Mouse (Mus musculus) limb, embryonic 10.5 days (tissue): ENCODE data around the gene Kcnq1. TPM values are rescaled to one million over a fixed set of nuclear protein-coding genes. Genes with fewer than 3 reads are reported as not detected.

Experiments used
- DNase-seq: peaks from one replicate; pipeline ENCODE4 v3.0.0-alpha.2; 2017; ENCODE audit warnings: low spot score
- H3K27ac ChIP-seq: fragments of 300-500 bp; sonication (generic); 2 replicates; pipeline ENCODE4 v1.5.1; 2016; ENCODE audit warnings: mild to moderate bottlenecking
- H3K27me3 ChIP-seq: fragments of 300-500 bp; sonication (generic); 2 replicates; pipeline ENCODE4 v1.6.1; 2016; ENCODE audit warnings: low read depth, mild to moderate bottlenecking; ENCODE audit not compliant: poor library complexity, severe bottlenecking
- H3K36me3 ChIP-seq: fragments of 300-500 bp; sonication (generic); 2 replicates; pipeline ENCODE4 v1.6.1; 2016; ENCODE audit warnings: mild to moderate bottlenecking, moderate library complexity
- H3K4me1 ChIP-seq: fragments of 300-500 bp; sonication (generic); 2 replicates; pipeline ENCODE4 v1.6.1; 2016
- H3K4me3 ChIP-seq: fragments of 300-500 bp; sonication (generic); 2 replicates; pipeline ENCODE4 v1.5.1; 2016; ENCODE audit warnings: mild to moderate bottlenecking, moderate library complexity
- H3K9me3 ChIP-seq: fragments of 300-500 bp; sonication (generic); replicated peaks from 2 replicates; pipeline ENCODE4 v1.6.1; 2016; ENCODE audit warnings: mild to moderate bottlenecking
- WGBS: fragments of 180-500 bp; shearing (Covaris S2); methylation state at CpG from one replicate; pipeline ENCODE4 v1.1.7; 2016; 5-methylcytosine and 5-hydroxymethylcytosine counted together
- polyA plus RNA-seq: library from polyadenylated mRNA; unstranded; fragments of >200 nt; fragmentation: Nextera tagmentation; extraction: Ambion mirVana; gene quantifications from 2 replicates; pipeline ENCODE4 v1.2.1, GENCODE M21; 2016

Gene Kcnq1
- polyA plus RNA-seq, 1 experiment from 2014 or later, result 0.94 TPM

DNA sequence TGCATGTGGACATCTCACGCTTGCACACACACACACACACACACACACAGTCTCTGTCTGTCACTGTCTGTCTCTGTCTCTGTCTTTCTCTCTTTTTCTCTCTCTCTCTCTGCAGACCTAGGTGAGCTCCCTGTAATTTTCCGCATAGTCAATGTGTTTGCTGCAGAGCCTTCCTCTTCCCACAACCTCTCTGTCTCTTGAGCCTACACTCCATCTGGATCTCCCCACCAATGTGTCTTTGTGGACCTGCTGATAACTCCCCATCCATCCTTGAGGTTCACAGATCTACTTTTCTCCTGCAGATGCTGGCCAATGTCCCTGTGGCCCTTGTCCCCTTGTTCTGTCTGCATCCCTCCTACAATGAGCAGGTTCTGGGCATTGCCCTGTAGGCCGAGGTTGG lies 194.5 kb downstream of the Kcnq1 start:
- 92% methylated on average over 3 of the region's 3 CpGs for WGBS
- H3K27me3 ChIP-seq, result no peaks in the 10 kb centered on the region
- H3K36me3 ChIP-seq, result no peaks in the 10 kb centered on the region
- H3K4me1 ChIP-seq, result peaks cover 38% of the 10 kb centered on the region
- DNase-seq, result no peak
- peaks cover 8% of the 10 kb centered on the region; the same call in 1 of the 2 replicates for H3K9me3 ChIP-seq
- peak overlapping the region; percentile 85 for H3K27ac ChIP-seq
- H3K4me3 ChIP-seq, result no peak overlapping the region

DNA sequence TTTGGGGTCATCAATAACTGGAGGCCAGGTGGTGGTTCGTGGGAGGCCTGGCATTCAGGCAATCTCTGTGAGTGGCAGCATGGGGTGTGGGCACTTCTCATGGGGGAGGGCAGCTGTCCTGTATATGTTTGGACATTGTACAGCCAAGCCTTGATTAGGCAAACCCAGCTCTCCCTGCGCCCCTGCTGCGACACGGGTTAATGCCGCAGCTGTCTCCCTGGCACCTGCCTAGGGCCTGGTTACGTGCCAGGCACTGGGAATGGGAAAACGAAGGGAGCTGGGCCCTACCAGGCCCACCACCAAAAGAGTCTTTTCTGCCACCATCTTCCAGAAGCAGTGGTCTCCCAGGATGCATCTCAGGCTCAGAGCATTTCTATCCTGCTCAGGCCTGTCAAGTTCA lies 196.0 kb downstream of the Kcnq1 start:
- Histone ChIP-seq H3K27me3 (no peaks in the 10 kb centered on the region), H3K9me3 (no peaks in the 10 kb centered on the region), H3K4me3 (no peak overlapping the region), H3K4me1 (peaks cover 42% of the 10 kb centered on the region), H3K27ac (peak overlapping the region; percentile 30; the same call in 1 of the 2 replicates), H3K36me3 (no peaks in the 10 kb centered on the region)
- WGBS, result 93% methylated on average over 7 of the region's 7 CpGs
- DNase-seq, result no peak

DNA sequence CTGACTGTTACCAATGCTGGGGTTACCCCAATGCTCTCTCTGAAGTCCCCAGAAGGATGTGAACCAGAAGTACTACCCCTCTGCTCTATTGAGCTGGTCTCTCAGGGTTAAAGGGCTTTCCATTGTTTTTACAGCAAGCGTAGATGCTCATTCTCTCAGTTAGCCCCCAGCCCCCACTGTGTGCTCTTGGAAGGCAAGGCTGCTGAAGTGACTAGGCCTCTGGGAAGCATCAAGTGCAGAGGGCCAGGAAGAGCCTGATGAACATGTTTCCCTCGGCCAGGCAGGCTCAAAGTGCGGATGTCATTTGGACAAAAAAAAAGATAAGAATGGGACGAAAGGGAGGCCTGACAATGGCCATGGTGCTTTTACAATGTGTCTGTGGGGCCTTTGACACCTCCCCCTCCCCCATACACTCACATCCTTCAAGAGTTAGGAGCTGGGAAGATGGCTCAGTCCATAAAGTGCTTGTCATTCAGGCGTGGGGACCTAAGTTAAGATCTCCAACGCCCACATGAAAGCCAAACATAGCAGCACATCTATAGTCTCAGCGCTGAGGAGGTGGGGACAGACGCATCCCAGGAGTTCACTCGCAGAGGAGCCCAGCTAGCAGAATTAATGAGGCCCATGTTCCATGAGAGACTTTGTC lies 196.6 kb downstream of the Kcnq1 start:
- WGBS, result 55% methylated on average over 9 of the region's 9 CpGs
- Histone ChIP-seq H3K4me1 (peaks cover 42% of the 10 kb centered on the region), H3K36me3 (no peaks in the 10 kb centered on the region), H3K27me3 (no peaks in the 10 kb centered on the region), H3K4me3 (no peak overlapping the region), H3K9me3 (no peaks in the 10 kb centered on the region), H3K27ac (peak overlapping the region; percentile 30; the same call in 1 of the 2 replicates)
- DNase-seq, result no peak

DNA sequence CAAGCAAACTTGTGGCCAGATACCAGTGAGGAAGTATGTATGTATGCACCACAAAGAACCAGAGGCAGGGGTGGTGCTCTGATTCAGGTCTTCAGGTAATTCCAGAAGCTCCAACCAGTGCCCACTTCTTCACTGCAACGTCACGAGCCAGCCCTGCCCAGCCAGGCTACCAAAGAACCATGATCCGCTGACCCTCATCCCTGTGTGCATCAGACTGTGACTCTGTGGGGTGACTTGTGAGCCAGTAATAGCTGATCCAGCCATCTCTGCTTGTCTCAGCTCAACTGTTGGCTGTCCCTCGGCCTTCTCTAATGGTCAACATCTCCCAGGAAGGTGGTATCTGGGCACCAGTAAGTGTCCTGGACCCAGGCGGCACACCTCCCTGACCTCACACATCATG lies 197.4 kb downstream of the Kcnq1 start:
- no peaks in the 10 kb centered on the region for H3K9me3 ChIP-seq
- H3K36me3 ChIP-seq, result no peaks in the 10 kb centered on the region
- H3K4me3 ChIP-seq, result no peak overlapping the region
- 95% methylated on average over 5 of the region's 5 CpGs for whole genome bisulfite sequencing
- no peak overlapping the region for H3K27ac ChIP-seq
- no peak for DNase-seq
- H3K27me3 ChIP-seq, result no peaks in the 10 kb centered on the region
- H3K4me1 ChIP-seq, result peaks cover 42% of the 10 kb centered on the region

DNA sequence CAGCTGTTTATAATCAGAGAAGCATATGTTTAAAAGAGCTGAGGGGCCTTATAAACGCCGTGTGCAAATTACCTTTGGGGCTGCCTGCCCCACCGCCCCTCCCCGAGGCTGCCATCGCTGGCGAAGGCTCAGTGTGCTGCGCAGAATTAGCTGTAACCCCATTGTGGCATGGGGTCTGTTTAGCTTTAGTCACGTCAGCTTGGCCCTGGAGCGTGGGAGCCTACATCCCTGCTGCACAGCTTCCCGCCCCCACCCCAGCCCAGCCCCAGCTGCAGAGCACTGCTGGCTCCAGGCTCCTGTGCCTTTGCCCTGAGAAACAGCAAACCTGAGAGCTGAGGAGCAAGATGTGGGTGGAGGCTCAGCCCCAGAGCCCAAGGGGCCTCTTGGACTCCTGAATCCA lies 199.6 kb downstream of the Kcnq1 start:
- peaks cover 46% of the 10 kb centered on the region for H3K4me1 ChIP-seq
- H3K27me3 ChIP-seq, result no peaks in the 10 kb centered on the region
- WGBS, result 25% methylated on average over 10 of the region's 10 CpGs
- peak overlapping the region; percentile 69 for H3K27ac ChIP-seq
- H3K36me3 ChIP-seq, result no peaks in the 10 kb centered on the region
- peak overlapping the region; percentile 11; the same call in 1 of the 2 replicates for H3K4me3 ChIP-seq
- DNase-seq, result peak; percentile 76
- no peaks in the 10 kb centered on the region for H3K9me3 ChIP-seq

DNA sequence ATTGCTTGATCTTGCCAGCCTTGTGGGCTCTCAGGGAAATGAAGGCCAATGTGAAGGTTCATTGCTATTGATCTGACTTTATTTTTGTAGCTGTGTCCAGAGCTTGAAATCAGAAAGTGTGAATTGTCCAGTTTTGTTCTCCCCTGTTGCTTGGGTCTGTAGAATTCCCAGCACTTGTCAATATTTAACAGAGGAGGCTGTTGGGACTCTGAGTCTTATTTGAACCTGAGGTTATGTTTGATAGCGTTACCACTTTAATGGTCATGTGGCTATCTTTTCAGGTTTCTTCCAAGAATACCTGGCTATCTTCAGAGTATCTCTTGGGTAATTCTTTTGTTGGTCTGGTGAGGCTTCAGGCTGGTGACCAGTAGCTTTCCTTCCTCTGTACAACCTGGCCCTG lies 201.8 kb downstream of the Kcnq1 start:
- Histone ChIP-seq H3K4me3 (no peak overlapping the region), H3K27me3 (no peaks in the 10 kb centered on the region), H3K36me3 (no peaks in the 10 kb centered on the region), H3K27ac (no peak overlapping the region), H3K4me1 (peaks cover 47% of the 10 kb centered on the region), H3K9me3 (no peaks in the 10 kb centered on the region)
- 100% methylated on average over 1 of the region's 1 CpGs for WGBS
- no peak for DNase-seq

DNA sequence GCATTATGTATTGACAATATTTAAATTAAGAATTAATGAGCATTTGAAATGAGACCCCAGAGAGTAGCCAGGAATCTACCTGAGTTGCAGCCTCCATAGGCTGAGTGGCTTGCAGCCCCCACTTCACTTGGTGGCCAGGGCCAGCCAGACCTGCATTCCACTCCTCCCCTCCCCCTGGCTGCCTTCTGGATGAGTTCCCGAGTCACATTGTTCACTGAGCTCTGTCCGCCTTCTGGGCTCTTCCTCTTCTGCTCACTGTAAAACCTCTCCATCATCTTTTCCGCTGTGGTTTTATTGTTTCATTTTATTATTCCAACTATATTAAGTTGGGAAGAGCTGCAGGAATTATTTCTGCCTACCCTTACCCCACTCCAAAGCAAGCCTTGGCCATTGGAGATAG lies 204.1 kb downstream of the Kcnq1 start:
- no peak for DNase-seq
- Histone ChIP-seq H3K27ac (peak overlapping the region; percentile 74; the same call in 1 of the 2 replicates), H3K36me3 (no peaks in the 10 kb centered on the region), H3K9me3 (no peaks in the 10 kb centered on the region), H3K27me3 (no peaks in the 10 kb centered on the region), H3K4me1 (peaks cover 52% of the 10 kb centered on the region), H3K4me3 (no peak overlapping the region)
- 61% methylated on average over 3 of the region's 3 CpGs for WGBS

DNA sequence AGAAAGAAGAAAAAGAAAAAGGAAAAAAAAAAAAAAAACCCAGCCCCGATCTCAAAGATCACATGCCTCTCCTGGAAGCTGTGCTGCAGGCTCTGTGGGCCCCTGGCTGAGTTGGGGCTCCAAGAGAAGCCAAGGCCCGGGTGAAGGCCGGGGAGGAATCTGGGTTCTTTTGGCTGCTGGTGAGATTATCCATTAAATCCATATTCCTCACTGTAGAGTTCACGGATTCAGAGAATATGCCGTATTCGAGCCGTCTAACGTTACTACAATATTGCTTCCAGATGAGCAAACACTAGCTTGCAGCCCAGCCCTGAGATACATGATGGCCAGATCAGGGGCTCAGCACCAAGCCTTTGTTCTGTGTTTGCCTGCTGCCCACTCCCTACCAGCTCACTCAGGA lies 204.7 kb downstream of the Kcnq1 start:
- WGBS, result 56% methylated on average over 8 of the region's 8 CpGs
- H3K9me3 ChIP-seq, result no peaks in the 10 kb centered on the region
- DNase-seq, result no peak
- H3K27me3 ChIP-seq, result no peaks in the 10 kb centered on the region
- H3K4me1 ChIP-seq, result peaks cover 52% of the 10 kb centered on the region
- H3K36me3 ChIP-seq, result no peaks in the 10 kb centered on the region
- no peak overlapping the region for H3K4me3 ChIP-seq
- peak overlapping the region; percentile 74 for H3K27ac ChIP-seq

DNA sequence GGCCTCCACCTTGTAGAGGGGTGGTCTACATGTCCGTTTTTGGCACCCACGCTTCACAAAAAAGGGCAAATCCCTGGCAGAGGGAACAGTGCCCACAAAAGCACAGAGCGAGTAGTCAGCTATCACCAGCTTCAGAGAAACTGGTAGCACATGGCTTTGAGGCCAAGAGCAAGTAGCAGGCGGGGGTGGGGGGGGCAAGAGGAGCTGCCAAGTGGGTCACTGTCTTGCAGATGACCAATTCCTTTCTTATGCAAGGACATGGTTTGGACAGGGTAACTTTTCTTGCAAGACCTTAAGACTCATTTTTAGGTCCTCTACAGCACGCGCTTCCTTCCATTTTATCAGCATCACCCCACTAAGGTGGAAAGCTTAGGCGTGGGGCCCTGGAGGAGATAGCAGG lies 205.3 kb downstream of the Kcnq1 start:
- H3K27ac ChIP-seq, result peak overlapping the region; percentile 74
- WGBS, result 93% methylated on average over 7 of the region's 7 CpGs
- DNase-seq, result no peak
- no peaks in the 10 kb centered on the region for H3K36me3 ChIP-seq
- no peaks in the 10 kb centered on the region for H3K9me3 ChIP-seq
- H3K27me3 ChIP-seq, result no peaks in the 10 kb centered on the region
- peaks cover 49% of the 10 kb centered on the region for H3K4me1 ChIP-seq
- no peak overlapping the region for H3K4me3 ChIP-seq

DNA sequence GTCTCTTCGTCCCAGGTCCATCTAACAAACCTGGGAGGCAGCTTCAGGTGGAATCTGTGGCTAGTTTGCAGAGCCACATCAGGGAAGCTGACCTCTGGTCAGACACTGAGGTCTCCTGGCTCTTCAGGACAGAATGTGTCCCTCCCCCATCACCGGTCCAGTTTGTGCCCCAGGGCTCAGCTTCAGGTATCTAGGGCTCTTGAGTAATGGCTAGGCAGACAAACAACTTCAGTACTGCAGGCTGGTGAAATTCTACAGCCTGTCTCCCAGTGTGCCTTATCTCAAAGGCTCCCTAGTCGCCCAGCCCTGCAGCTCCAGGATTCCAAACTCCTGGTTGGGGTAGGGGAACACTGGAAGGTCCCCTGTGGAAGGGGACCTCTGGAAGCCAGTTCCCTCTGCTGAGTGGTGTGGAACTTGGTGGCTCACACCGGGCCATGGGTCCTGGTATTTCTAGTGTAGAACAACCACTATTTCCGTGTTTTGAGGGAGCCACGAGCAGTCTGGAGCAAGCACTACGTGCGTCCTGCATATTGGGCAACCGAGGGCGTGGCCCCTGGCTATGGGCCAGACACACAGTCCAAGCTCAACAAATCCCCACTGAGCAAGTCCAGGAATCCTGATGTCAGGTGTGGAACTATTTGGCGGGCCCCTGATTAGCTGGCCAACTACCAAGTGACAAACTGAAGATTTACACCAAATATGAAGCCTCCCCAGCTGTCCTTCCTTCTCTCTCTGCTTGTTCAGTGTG lies 207.6 kb downstream of the Kcnq1 start:
- DNase-seq, result no peak
- Histone ChIP-seq H3K9me3 (no peaks in the 10 kb centered on the region), H3K4me1 (peaks cover 56% of the 10 kb centered on the region), H3K36me3 (no peaks in the 10 kb centered on the region), H3K27ac (0 out of 2 replicates have a peak overlapping the region, but pooled peaks have one; percentile 46), H3K4me3 (no peak overlapping the region), H3K27me3 (no peaks in the 10 kb centered on the region)
- WGBS, result 89% methylated on average over 11 of the region's 11 CpGs

DNA sequence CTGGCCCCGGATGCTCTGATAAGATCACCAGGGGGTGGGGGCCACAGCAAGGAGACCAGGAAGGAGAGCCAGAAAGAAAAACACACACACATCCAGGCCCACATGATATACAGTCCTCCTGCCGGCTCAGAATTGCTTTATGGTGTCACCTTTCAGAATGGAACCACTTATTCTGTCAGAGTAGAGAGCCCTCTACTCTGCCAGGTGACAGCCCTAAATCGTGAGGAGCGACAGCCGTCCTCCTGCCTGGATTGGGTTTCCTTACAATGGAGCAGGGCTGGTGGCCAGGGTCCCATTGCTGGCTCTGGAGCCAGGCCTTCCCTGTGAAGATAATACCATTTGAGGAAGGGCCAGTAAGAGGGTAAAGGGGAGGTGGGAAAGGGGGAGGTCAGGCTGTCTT lies 212.3 kb downstream of the Kcnq1 start:
- no peak overlapping the region for H3K4me3 ChIP-seq
- 0 out of 2 replicates have a peak overlapping the region, but pooled peaks have one; percentile 15 for H3K27ac ChIP-seq
- no peak for DNase-seq
- no peaks in the 10 kb centered on the region for H3K9me3 ChIP-seq
- peaks cover 32% of the 10 kb centered on the region for H3K4me1 ChIP-seq
- WGBS, result 17% methylated on average over 5 of the region's 5 CpGs
- no peaks in the 10 kb centered on the region for H3K36me3 ChIP-seq
- no peaks in the 10 kb centered on the region for H3K27me3 ChIP-seq

DNA sequence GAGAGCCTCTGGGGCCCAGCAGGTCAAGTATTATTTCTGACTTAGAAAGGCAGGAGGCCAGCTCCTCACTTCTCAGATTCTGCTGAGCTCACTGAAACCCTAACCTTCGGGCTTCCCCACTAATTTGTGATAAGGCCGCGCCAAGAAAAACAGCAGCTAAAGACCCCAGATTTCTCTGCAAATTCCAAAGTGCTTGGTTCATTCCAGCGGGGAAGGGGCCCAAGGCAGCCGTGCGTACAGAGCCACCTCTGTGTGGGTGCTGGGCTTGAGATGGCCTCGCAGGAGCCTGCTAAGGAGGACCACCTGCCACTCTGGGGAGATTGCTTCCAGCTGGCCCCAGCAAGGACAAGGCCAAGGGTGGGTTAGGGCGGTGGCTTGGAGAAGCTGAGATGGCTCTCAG lies 214.2 kb downstream of the Kcnq1 start:
- no peaks in the 10 kb centered on the region for H3K36me3 ChIP-seq
- no peaks in the 10 kb centered on the region for H3K9me3 ChIP-seq
- WGBS, result 80% methylated on average over 8 of the region's 8 CpGs
- H3K27me3 ChIP-seq, result no peaks in the 10 kb centered on the region
- H3K4me1 ChIP-seq, result peaks cover 29% of the 10 kb centered on the region
- DNase-seq, result no peak
- no peak overlapping the region for H3K4me3 ChIP-seq
- H3K27ac ChIP-seq, result peak overlapping the region; percentile 51

DNA sequence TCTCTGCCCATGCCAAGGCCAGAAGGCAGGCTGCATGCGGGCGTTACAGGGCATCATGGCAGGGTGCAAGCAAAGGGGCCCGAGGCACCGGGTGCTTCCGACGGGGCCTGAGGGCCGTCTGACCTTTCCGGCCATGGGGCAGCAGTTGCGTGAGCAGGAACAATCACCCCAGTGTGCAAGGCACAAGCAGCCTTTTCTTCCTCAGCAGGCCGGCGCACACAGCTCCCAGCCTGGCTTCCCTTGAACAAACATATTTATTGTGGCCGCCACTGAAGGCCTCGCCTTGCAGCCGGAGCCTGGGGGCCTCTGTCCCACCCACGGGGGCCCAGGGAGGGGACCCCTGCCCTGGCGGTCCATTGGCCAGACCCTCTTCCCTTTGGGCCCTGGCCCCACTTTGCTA lies 218.9 kb downstream of the Kcnq1 start:
- H3K4me3 ChIP-seq, result no peak overlapping the region
- no peaks in the 10 kb centered on the region for H3K36me3 ChIP-seq
- WGBS, result 77% methylated on average over 16 of the region's 16 CpGs
- DNase-seq, result no peak
- H3K27me3 ChIP-seq, result 0 out of 2 replicates have a peak, but pooled peaks cover 3% of the 10 kb centered on the region
- H3K9me3 ChIP-seq, result no peaks in the 10 kb centered on the region
- peaks cover 51% of the 10 kb centered on the region for H3K4me1 ChIP-seq
- peak overlapping the region; percentile 82 for H3K27ac ChIP-seq
